Mouse (Mus musculus): ENCODE measurements at regions not wholly inside any gene's neighbourhood (a gene's known extent, or its start where the extent isn't known, plus 50 kb on each side); places are given as distances from the start of the nearest gene placed in this dataset.

- no peak for TF ChIP-seq EP300 (IDR thresholded peaks at IDR 0.05; ENCODE audit: low read depth)
- TF ChIP-seq CTCF (IDR thresholded peaks at IDR 0.05; ENCODE audit: low read depth) = no peak
Observed at GRCm38 (mm10) chr13:25647711-25648429, 377.6 kb upstream of the Nrsn1 start.

Measured in heart, postnatal 0 days (tissue).